Mouse (Mus musculus) neural tube, embryonic 14.5 days (tissue): ENCODE measurements at regions not wholly inside any gene's neighbourhood (a gene's known extent, or its start where the extent isn't known, plus 50 kb on each side); places are given as distances from the start of the nearest gene placed in this dataset.

Source experiments
- ATAC-seq: fragments of 200-750 bp; cut with Nextera tagmentation; 2 replicates; pipeline ENCODE4 v1.8.0; 2017; ENCODE audit warnings: low read depth, mild to moderate bottlenecking, moderate TSS enrichment, moderate library complexity
- H3K27ac ChIP-seq: fragments of 300-500 bp; sonication (generic); 2 replicates; pipeline ENCODE4 v1.5.1; 2014; ENCODE audit warnings: low read depth, mild to moderate bottlenecking, control low read depth, low read length, moderate library complexity, mixed read lengths
- H3K27me3 ChIP-seq: fragments of 300-500 bp; sonication (generic); 2 replicates; pipeline ENCODE4 v1.6.1; 2014; ENCODE audit warnings: low read length; ENCODE audit not compliant: control insufficient read depth, insufficient read depth
- H3K36me3 ChIP-seq: fragments of 300-500 bp; sonication (generic); 2 replicates; pipeline ENCODE4 v1.6.1; 2014; ENCODE audit warnings: low read length, mixed read lengths; ENCODE audit not compliant: control insufficient read depth, insufficient read depth
- H3K4me1 ChIP-seq: fragments of 300-500 bp; sonication (generic); 2 replicates; pipeline ENCODE4 v1.6.1; 2014; ENCODE audit warnings: low read length; ENCODE audit not compliant: control insufficient read depth, insufficient read depth
- H3K4me2 ChIP-seq: fragments of 300-500 bp; sonication (generic); 2 replicates; pipeline ENCODE4 v1.6.1; 2014; ENCODE audit warnings: mild to moderate bottlenecking, low read depth, low read length, control low read depth
- H3K4me3 ChIP-seq: fragments of 300-500 bp; sonication (generic); 2 replicates; pipeline ENCODE4 v1.5.1; 2014; ENCODE audit warnings: low read depth, low read length, control low read depth, mixed read lengths
- H3K9ac ChIP-seq: fragments of 300-500 bp; sonication (generic); replicated peaks from 2 replicates; pipeline ENCODE4 v1.6.1; 2014; ENCODE audit warnings: low read depth, mild to moderate bottlenecking, control low read depth, low read length, mixed read lengths
- H3K9me3 ChIP-seq: fragments of 300-500 bp; sonication (generic); 2 replicates; pipeline ENCODE4 v1.6.1; 2016; ENCODE audit warnings: low read length; ENCODE audit not compliant: control insufficient read depth
- WGBS: fragments of 180-500 bp; shearing (Covaris S2); extraction: QIAGEN DNeasy Blood & Tissue Kit; methylation state at CpG from one replicate; pipeline ENCODE4 v1.1.7; 2014; 5-methylcytosine and 5-hydroxymethylcytosine counted together

- Histone ChIP-seq H3K36me3 (no peaks in the 10 kb centered on the region), H3K4me3 (no peak overlapping the region), H3K27me3 (no peaks in the 10 kb centered on the region), H3K9me3 (no peaks in the 10 kb centered on the region), H3K27ac (no peak overlapping the region), H3K4me1 (0 out of 2 replicates have a peak, but pooled peaks cover 6% of the 10 kb centered on the region), H3K4me2 (no peak overlapping the region), H3K9ac (no peak overlapping the region)
- WGBS: 65% methylated on average over 2 of the region's 2 CpGs
- no peak for ATAC-seq
Observed at GRCm38 (mm10) chr13:37561437-37561836, 216.4 kb downstream of the Ly86 start.

DNA sequence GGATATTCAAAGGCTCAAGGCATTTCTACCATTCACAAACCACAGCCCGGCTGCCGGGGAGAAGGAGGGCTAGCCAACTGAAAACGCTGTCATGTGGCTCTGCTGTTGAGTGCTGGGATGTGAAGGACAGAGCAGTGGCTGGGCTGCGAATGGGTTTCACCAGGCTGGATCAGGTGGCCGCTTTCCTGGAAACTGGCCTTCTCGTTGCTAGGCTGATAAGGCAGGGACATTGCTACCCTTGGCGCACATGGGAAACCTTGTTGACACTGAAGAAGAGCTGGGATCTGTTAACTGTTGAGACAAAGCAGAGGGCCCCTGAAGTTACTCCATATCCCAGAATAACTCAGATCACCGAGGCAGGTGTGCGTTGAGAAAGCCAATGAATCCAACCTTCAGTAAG is 216.1 kb upstream of the Rreb1 start:
- Histone ChIP-seq H3K4me1 (0 out of 2 replicates have a peak, but pooled peaks cover 6% of the 10 kb centered on the region), H3K4me3 (no peak overlapping the region), H3K4me2 (no peak overlapping the region), H3K27ac (no peak overlapping the region), H3K36me3 (no peaks in the 10 kb centered on the region), H3K27me3 (no peaks in the 10 kb centered on the region), H3K9me3 (no peaks in the 10 kb centered on the region), H3K9ac (no peak overlapping the region)
- ATAC-seq: no peak
- 39% methylated on average over 9 of the region's 9 CpGs for WGBS

GRCm38 (mm10) chr13:37562652-37563051 is 215.5 kb upstream of the Rreb1 start:
- no peak overlapping the region for H3K27ac ChIP-seq
- no peak overlapping the region for H3K9ac ChIP-seq
- 0 out of 2 replicates have a peak, but pooled peaks cover 6% of the 10 kb centered on the region for H3K4me1 ChIP-seq
- no peak for ATAC-seq
- H3K4me3 ChIP-seq: no peak overlapping the region
- 11% methylated on average over 5 of the region's 5 CpGs for WGBS
- no peaks in the 10 kb centered on the region for H3K27me3 ChIP-seq
- no peaks in the 10 kb centered on the region for H3K36me3 ChIP-seq
- H3K9me3 ChIP-seq: no peaks in the 10 kb centered on the region
- H3K4me2 ChIP-seq: no peak overlapping the region

GRCm38 (mm10) chr13:37569051-37569450 is 209.1 kb upstream of the Rreb1 start:
- 78% methylated on average over 3 of the region's 3 CpGs for WGBS
- no peak overlapping the region for H3K4me2 ChIP-seq

GRCm38 (mm10) chr13:37569486-37569885 is 208.7 kb upstream of the Rreb1 start:
- H3K4me3 ChIP-seq: no peak overlapping the region
- H3K27me3 ChIP-seq: no peaks in the 10 kb centered on the region
- no peak overlapping the region for H3K9ac ChIP-seq
- no peak overlapping the region for H3K4me2 ChIP-seq
- no peak for ATAC-seq
- H3K4me1 ChIP-seq: no peaks in the 10 kb centered on the region
- WGBS: 94% methylated on average over 3 of the region's 3 CpGs
- no peak overlapping the region for H3K27ac ChIP-seq
- no peaks in the 10 kb centered on the region for H3K36me3 ChIP-seq
- no peaks in the 10 kb centered on the region for H3K9me3 ChIP-seq

More at GRCm38 (mm10) chr13:37569051-37569450, 209.1 kb upstream of the Rreb1 start:
- no peaks in the 10 kb centered on the region for H3K27me3 ChIP-seq
- H3K4me3 ChIP-seq: no peak overlapping the region
- H3K4me1 ChIP-seq: no peaks in the 10 kb centered on the region
- H3K36me3 ChIP-seq: no peaks in the 10 kb centered on the region
- no peak for ATAC-seq
- no peak overlapping the region for H3K9ac ChIP-seq
- H3K9me3 ChIP-seq: no peaks in the 10 kb centered on the region
- no peak overlapping the region for H3K27ac ChIP-seq

DNA sequence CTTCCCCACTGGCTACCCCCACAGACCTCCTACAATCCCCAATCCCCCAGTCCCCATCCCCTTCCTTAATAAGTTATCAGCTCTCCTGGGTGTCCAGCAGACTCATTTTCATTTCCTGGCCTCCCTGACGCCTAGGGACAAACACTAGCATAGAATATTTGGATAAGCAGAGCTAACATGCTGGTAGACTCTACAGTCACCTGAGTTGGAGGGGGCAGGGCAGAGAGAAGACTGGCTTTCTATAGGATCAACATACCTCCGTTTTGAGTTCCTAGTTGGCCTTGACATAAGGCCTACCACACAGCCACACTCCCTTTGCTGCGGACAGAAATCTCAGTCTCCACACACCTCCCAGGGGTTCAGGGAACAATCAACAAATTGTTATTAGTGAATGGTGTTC is 205.2 kb upstream of the Rreb1 start:
- no peaks in the 10 kb centered on the region for H3K27me3 ChIP-seq
- WGBS: 79% methylated on average over 3 of the region's 3 CpGs
- no peak overlapping the region for H3K4me2 ChIP-seq
- no peak overlapping the region for H3K27ac ChIP-seq
- H3K4me1 ChIP-seq: no peaks in the 10 kb centered on the region
- H3K36me3 ChIP-seq: no peaks in the 10 kb centered on the region
- no peak overlapping the region for H3K4me3 ChIP-seq
- no peaks in the 10 kb centered on the region for H3K9me3 ChIP-seq
- no peak for ATAC-seq
- no peak overlapping the region for H3K9ac ChIP-seq

- 92% methylated on average over 10 of the region's 10 CpGs for WGBS
- Histone ChIP-seq H3K27me3 (no peaks in the 10 kb centered on the region), H3K4me3 (no peak overlapping the region), H3K4me1 (no peaks in the 10 kb centered on the region), H3K36me3 (no peaks in the 10 kb centered on the region), H3K27ac (0 out of 2 replicates have a peak overlapping the region, but pooled peaks have one; percentile 40), H3K9me3 (no peaks in the 10 kb centered on the region), H3K4me2 (no peak overlapping the region), H3K9ac (no peak overlapping the region)
- ATAC-seq: no peak
Observed at GRCm38 (mm10) chr13:37579231-37579630, 199.0 kb upstream of the Rreb1 start.

DNA sequence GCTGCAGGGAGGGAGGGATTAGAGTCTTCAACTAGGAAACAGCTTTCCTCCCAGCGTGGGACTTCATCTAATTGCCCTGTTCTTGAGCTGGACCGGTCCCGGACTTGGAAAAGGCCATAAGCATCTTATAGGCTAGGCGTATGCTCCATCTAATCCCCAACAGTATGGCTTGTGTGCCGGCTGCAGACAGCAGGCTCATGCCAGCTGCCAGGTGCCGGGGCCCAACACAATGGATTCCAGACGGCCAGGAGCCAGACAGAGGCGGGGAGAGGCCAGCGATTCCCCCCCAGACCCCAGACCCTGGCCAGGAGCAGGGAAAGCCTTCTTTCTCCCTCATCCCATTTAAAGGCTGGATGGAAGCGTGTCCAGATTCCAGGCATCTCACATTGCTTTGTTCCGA is 198.4 kb upstream of the Rreb1 start:
- H3K27me3 ChIP-seq: no peaks in the 10 kb centered on the region
- H3K9me3 ChIP-seq: no peaks in the 10 kb centered on the region
- H3K4me1 ChIP-seq: no peaks in the 10 kb centered on the region
- H3K36me3 ChIP-seq: no peaks in the 10 kb centered on the region
- 30% methylated on average over 11 of the region's 11 CpGs for WGBS
- no peak overlapping the region for H3K4me3 ChIP-seq
- H3K9ac ChIP-seq: no peak overlapping the region
- peak; percentile 60; the same call in 1 of the 2 replicates for ATAC-seq
- H3K4me2 ChIP-seq: 0 out of 2 replicates have a peak overlapping the region, but pooled peaks have one; percentile 6
- H3K27ac ChIP-seq: peak overlapping the region; percentile 40; the same call in 1 of the 2 replicates

DNA sequence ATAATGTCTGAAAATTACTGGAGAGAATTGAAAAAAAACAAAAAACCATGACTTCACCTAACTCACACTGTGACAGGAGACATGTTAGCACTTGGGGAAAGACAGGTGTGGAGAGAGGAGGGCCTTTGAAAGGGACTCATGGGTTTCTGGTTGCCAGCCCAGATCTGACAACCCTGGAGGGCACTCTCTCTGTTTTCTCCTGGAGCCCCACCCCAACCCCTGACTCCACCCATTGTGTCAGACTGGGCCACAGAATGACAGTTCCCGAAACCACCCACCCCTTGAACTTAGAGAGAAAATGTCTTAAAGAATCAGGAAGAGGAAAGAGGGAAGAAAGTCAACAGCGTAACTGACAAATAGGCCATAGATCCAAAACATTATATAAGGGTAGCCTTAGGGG is 197.4 kb upstream of the Rreb1 start:
- H3K27ac ChIP-seq: no peak overlapping the region
- H3K4me3 ChIP-seq: no peak overlapping the region
- no peak overlapping the region for H3K9ac ChIP-seq
- no peaks in the 10 kb centered on the region for H3K4me1 ChIP-seq
- no peaks in the 10 kb centered on the region for H3K9me3 ChIP-seq
- no peak for ATAC-seq
- no peak overlapping the region for H3K4me2 ChIP-seq
- H3K27me3 ChIP-seq: no peaks in the 10 kb centered on the region
- no peaks in the 10 kb centered on the region for H3K36me3 ChIP-seq
- 96% methylated on average over 2 of the region's 2 CpGs for WGBS
